Mouse (Mus musculus): ENCODE results near the gene Rab3il1.

Rab3il1 gene

GRCm38 (mm10) chr19:10015442-10015841 lies 14.0 kb downstream of the Rab3il1 start:
- no peak for DNase-seq

GRCm38 (mm10) chr19:10016151-10016550 lies 14.7 kb downstream of the Rab3il1 start:
- no peak for DNase-seq

GRCm38 (mm10) chr19:10017637-10018526 lies 16.4 kb downstream of the Rab3il1 start:
- peak; percentile 92 to 96 for DNase-seq

- no peak for DNase-seq
Measured at GRCm38 (mm10) chr19:10018527-10018818, 17.0 kb downstream of the Rab3il1 start.

GRCm38 (mm10) chr19:10019214-10019760 lies 17.8 kb downstream of the Rab3il1 start:
- peak in 1 of 2 experiments; percentile 40 for DNase-seq

- peak in 1 of 2 experiments; percentile 35 for DNase-seq
Measured at GRCm38 (mm10) chr19:10021981-10022380, 20.5 kb downstream of the Rab3il1 start.

GRCm38 (mm10) chr19:10022414-10023303 lies 21.2 kb downstream of the Rab3il1 start:
- DNase-seq = peak; percentile 64 to 68

- no peak for DNase-seq
Measured at GRCm38 (mm10) chr19:10023304-10023758, 21.9 kb downstream of the Rab3il1 start.

GRCm38 (mm10) chr19:10025169-10025875 lies 23.9 kb downstream of the Rab3il1 start:
- DNase-seq = peak; percentile 83 to 91

GRCm38 (mm10) chr19:10029746-10030145 lies 28.3 kb downstream of the Rab3il1 start:
- peak; percentile 54 to 83 for DNase-seq

GRCm38 (mm10) chr19:10033211-10033973 lies 31.9 kb downstream of the Rab3il1 start:
- DNase-seq = peak; percentile 69 to 71

- DNase-seq = no peak
Measured at GRCm38 (mm10) chr19:10034356-10034755, 32.9 kb downstream of the Rab3il1 start.

- DNase-seq = peak; percentile 84 to 93
Measured at GRCm38 (mm10) chr19:10034785-10035447, 33.4 kb downstream of the Rab3il1 start.

- peak; percentile 68 to 72 for DNase-seq
Measured at GRCm38 (mm10) chr19:10037534-10037933, 36.1 kb downstream of the Rab3il1 start.

- DNase-seq = peak in 1 of 2 experiments; percentile 33
Measured at GRCm38 (mm10) chr19:10038364-10038763, 36.9 kb downstream of the Rab3il1 start.

GRCm38 (mm10) chr19:10038910-10039309 lies 37.4 kb downstream of the Rab3il1 start:
- peak; percentile 69 to 79 for DNase-seq

- DNase-seq = peak in 1 of 2 experiments; percentile 56
Measured at GRCm38 (mm10) chr19:10039615-10040014, 38.1 kb downstream of the Rab3il1 start.

- DNase-seq = peak in 1 of 2 experiments; percentile 35
Measured at GRCm38 (mm10) chr19:10040866-10041387, 39.5 kb downstream of the Rab3il1 start.

GRCm38 (mm10) chr19:10041388-10042148 lies 40.1 kb downstream of the Rab3il1 start, which contains the start of gene Fads3:
Gene Fads3, plus strand, starts transcription at chr19:10041569.
- DNase-seq = peak; percentile 87 to 95

GRCm38 (mm10) chr19:10042232-10042631 lies 40.8 kb downstream of the Rab3il1 start:
- peak in 1 of 2 experiments; percentile 38 for DNase-seq
